Mouse (Mus musculus): ENCODE data around the gene Maml2. TPM values are rescaled to one million over a fixed set of nuclear protein-coding genes. Genes with fewer than 3 reads are reported as not detected.

The Maml2 gene
- polyA plus RNA-seq, 1 experiment from 2014 or later: 6.2 TPM

DNA sequence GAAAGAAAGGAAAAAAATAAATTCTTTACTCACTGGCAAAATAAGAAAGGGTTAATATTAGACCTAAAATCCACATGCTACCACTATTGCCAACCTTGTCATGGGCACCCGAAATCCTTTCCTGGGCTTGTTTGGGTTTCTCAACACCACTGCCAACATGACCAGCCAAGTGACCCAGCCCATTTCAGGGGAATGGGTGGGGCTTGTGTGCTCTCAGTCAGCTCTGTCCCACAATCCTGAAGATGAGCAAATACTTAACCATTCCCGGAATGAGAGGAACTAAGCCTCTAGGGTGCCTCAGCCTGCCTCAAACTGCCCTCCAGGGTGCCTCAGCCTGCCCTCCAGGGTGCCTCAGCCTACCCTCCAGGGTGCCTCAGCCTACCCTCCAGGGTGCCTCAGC is 371.0 kb downstream of the Maml2 start:
- H3K9ac ChIP-seq: no peak overlapping the region
- ATAC-seq: no peak
- no peak overlapping the region for H3K4me2 ChIP-seq (replicated peaks)
- no peaks in the 10 kb centered on the region for H3K36me3 ChIP-seq
- WGBS: 58% methylated on average over 2 of the region's 2 CpGs
- no peaks in the 10 kb centered on the region for H3K27me3 ChIP-seq (replicated peaks)
- no peak overlapping the region for H3K27ac ChIP-seq
- no peaks in the 10 kb centered on the region for H3K9me3 ChIP-seq
- no peak overlapping the region for H3K4me3 ChIP-seq (replicated peaks)
- no peaks in the 10 kb centered on the region for H3K4me1 ChIP-seq (replicated peaks)

- no peaks in the 10 kb centered on the region for H3K9me3 ChIP-seq
- WGBS: 78% methylated on average over 3 of the region's 3 CpGs
- no peak overlapping the region for H3K4me3 ChIP-seq (replicated peaks)
- H3K27ac ChIP-seq: no peak overlapping the region
- no peak for ATAC-seq
- no peaks in the 10 kb centered on the region for H3K27me3 ChIP-seq (replicated peaks)
- no peak overlapping the region for H3K4me2 ChIP-seq (replicated peaks)
- H3K9ac ChIP-seq: no peak overlapping the region
- H3K4me1 ChIP-seq (replicated peaks): no peaks in the 10 kb centered on the region
- no peaks in the 10 kb centered on the region for H3K36me3 ChIP-seq
These were observed 373.5 kb downstream of the Maml2 start for GRCm38 (mm10) chr9:13671125-13671769.

DNA sequence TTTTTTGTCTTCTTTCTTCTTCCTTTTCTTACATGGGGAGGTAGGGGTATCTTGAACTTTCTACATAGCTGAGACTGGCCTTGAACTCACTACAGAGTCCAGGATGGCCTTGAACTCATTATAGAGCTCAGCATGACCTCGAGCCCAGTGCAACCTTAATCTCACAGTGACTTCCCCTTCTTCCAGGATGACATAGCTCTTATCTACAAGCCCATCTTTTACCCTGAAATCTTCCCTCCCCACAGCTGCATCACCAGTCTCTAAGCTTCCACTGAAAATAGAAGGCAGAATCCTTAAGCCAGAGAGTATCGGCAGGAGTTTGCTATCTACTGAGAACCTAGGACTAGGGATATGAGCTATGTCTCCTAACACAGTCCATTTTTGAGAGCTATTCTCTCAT is 375.5 kb downstream of the Maml2 start:
- Histone ChIP-seq H3K36me3 (no peaks in the 10 kb centered on the region), H3K27ac (no peak overlapping the region), H3K27me3 (replicated peaks) (no peaks in the 10 kb centered on the region), H3K9ac (no peak overlapping the region), H3K4me2 (replicated peaks) (no peak overlapping the region), H3K4me3 (replicated peaks) (no peak overlapping the region), H3K9me3 (no peaks in the 10 kb centered on the region), H3K4me1 (replicated peaks) (no peaks in the 10 kb centered on the region)
- ATAC-seq: no peak
- WGBS: 77% methylated on average over 2 of the region's 2 CpGs

DNA sequence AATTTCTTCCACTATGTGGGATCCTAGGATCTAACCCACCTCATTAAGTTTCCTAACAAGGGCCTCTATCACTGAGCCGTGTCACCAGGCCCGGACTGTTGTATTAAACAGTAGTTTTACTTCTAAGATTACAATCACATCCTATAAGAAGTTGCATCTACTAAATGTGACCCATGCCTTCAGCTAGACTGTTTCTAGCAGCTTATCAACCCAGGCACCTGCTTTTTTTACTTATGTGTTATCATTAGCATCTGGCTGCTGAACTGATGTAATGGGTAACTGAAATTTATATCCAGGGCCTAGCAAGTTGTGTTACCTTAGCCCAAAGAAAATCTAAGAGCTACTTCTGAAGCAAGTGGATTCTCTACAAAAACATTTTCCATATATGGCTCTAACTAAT is 380.3 kb downstream of the Maml2 start:
- Histone ChIP-seq H3K27ac (no peak overlapping the region), H3K36me3 (no peaks in the 10 kb centered on the region), H3K4me3 (replicated peaks) (no peak overlapping the region), H3K9ac (no peak overlapping the region), H3K27me3 (replicated peaks) (no peaks in the 10 kb centered on the region), H3K9me3 (no peaks in the 10 kb centered on the region), H3K4me2 (replicated peaks) (no peak overlapping the region), H3K4me1 (replicated peaks) (no peaks in the 10 kb centered on the region)
- 88% methylated on average over 2 of the region's 2 CpGs for WGBS
- no peak for ATAC-seq

- Histone ChIP-seq H3K4me1 (replicated peaks) (no peaks in the 10 kb centered on the region), H3K9me3 (no peaks in the 10 kb centered on the region), H3K27ac (no peak overlapping the region), H3K36me3 (no peaks in the 10 kb centered on the region), H3K4me2 (replicated peaks) (no peak overlapping the region), H3K9ac (no peak overlapping the region), H3K27me3 (replicated peaks) (no peaks in the 10 kb centered on the region), H3K4me3 (replicated peaks) (no peak overlapping the region)
- WGBS: 90% methylated on average over 2 of the region's 2 CpGs
- ATAC-seq: no peak
These were observed 381.9 kb downstream of the Maml2 start for GRCm38 (mm10) chr9:13679696-13680095.

- no peak overlapping the region for H3K4me2 ChIP-seq (replicated peaks)
- 66% methylated on average over 8 of the region's 8 CpGs for WGBS
- H3K27ac ChIP-seq: no peak overlapping the region
- no peaks in the 10 kb centered on the region for H3K9me3 ChIP-seq
- no peak overlapping the region for H3K9ac ChIP-seq
- H3K4me3 ChIP-seq (replicated peaks): no peak overlapping the region
- H3K4me1 ChIP-seq (replicated peaks): no peaks in the 10 kb centered on the region
- no peaks in the 10 kb centered on the region for H3K36me3 ChIP-seq
- ATAC-seq: peak; percentile 13; the same call in 1 of the 2 replicates
- H3K27me3 ChIP-seq (replicated peaks): no peaks in the 10 kb centered on the region
These were observed 383.4 kb downstream of the Maml2 start for GRCm38 (mm10) chr9:13681147-13681546.

- H3K9ac ChIP-seq: no peak overlapping the region
- no peak overlapping the region for H3K4me3 ChIP-seq (replicated peaks)
- no peaks in the 10 kb centered on the region for H3K36me3 ChIP-seq
- peak; percentile 98 for ATAC-seq
- H3K4me2 ChIP-seq (replicated peaks): no peak overlapping the region
- no peaks in the 10 kb centered on the region for H3K9me3 ChIP-seq
- 9% methylated on average over 8 of the region's 8 CpGs for WGBS
- H3K27ac ChIP-seq: no peak overlapping the region
- H3K4me1 ChIP-seq (replicated peaks): no peaks in the 10 kb centered on the region
- H3K27me3 ChIP-seq (replicated peaks): no peaks in the 10 kb centered on the region
These were observed 383.9 kb downstream of the Maml2 start for GRCm38 (mm10) chr9:13681581-13682038.

DNA sequence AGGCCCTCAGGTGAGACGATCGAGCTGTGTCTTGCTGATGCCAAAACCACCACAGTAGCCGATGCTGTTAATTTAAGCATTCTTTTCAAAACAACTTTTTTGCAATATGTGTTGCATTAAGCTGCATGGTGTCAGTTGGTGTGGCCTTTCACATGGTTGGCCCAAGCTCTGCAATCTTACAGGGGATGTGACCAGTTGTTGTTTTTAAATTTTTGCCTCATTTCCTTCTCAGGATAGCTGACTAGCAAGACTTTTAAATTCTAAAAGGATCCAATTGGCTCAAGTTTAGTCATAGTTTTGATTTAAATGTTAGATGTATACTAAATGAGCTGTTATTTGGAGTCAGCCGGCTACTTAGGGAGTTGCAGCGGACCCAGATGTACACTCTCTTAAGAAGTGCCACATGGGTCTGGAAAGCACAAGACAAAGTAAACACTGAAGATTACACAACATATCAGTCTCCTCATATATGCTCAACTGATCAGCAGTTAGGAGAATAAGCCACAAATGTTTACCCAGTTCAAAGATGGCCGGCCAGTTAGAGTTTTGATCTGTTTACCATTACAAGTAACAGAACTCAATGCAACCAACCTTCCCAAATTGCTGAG is 386.7 kb downstream of the Maml2 start:
- H3K4me1 ChIP-seq (replicated peaks): no peaks in the 10 kb centered on the region
- no peak overlapping the region for H3K9ac ChIP-seq
- no peak overlapping the region for H3K27ac ChIP-seq
- H3K4me3 ChIP-seq (replicated peaks): no peak overlapping the region
- no peak overlapping the region for H3K4me2 ChIP-seq (replicated peaks)
- no peaks in the 10 kb centered on the region for H3K9me3 ChIP-seq
- 75% methylated on average over 6 of the region's 6 CpGs for WGBS
- ATAC-seq: no peak
- no peaks in the 10 kb centered on the region for H3K36me3 ChIP-seq
- no peaks in the 10 kb centered on the region for H3K27me3 ChIP-seq (replicated peaks)

- H3K4me2 ChIP-seq (replicated peaks): no peak overlapping the region
- ATAC-seq: no peak
- no peak overlapping the region for H3K4me3 ChIP-seq (replicated peaks)
- H3K9ac ChIP-seq: no peak overlapping the region
- H3K9me3 ChIP-seq: no peaks in the 10 kb centered on the region
- WGBS: 82% methylated on average over 19 of the region's 19 CpGs
- H3K4me1 ChIP-seq (replicated peaks): no peaks in the 10 kb centered on the region
- no peaks in the 10 kb centered on the region for H3K36me3 ChIP-seq
- no peak overlapping the region for H3K27ac ChIP-seq
- no peaks in the 10 kb centered on the region for H3K27me3 ChIP-seq (replicated peaks)
These were observed 389.4 kb downstream of the Maml2 start for GRCm38 (mm10) chr9:13686977-13687659.

DNA sequence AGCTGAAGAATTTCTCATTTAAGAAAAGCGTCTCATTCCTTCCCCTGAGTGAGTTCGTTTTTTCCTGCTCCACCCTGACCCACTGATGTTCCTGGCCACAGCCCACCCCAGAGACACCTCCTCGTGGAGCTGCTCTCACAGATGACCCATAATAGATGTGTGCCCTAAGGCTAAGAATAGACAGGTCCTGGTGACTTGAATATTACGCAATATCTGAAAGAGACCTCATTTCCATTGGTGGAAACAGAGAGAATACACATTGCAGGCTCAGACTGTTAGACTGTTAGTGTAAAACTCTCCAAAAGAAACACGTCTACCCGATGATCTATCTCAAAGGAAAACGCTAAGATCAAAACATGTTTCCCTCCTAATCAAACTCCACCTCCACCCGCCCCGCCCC is 391.2 kb downstream of the Maml2 start:
- H3K4me2 ChIP-seq (replicated peaks): no peak overlapping the region
- H3K9ac ChIP-seq: no peak overlapping the region
- H3K27me3 ChIP-seq (replicated peaks): no peaks in the 10 kb centered on the region
- no peak for ATAC-seq
- H3K4me1 ChIP-seq (replicated peaks): no peaks in the 10 kb centered on the region
- H3K4me3 ChIP-seq (replicated peaks): no peak overlapping the region
- 73% methylated on average over 9 of the region's 9 CpGs for WGBS
- no peak overlapping the region for H3K27ac ChIP-seq
- H3K9me3 ChIP-seq: no peaks in the 10 kb centered on the region
- no peaks in the 10 kb centered on the region for H3K36me3 ChIP-seq

DNA sequence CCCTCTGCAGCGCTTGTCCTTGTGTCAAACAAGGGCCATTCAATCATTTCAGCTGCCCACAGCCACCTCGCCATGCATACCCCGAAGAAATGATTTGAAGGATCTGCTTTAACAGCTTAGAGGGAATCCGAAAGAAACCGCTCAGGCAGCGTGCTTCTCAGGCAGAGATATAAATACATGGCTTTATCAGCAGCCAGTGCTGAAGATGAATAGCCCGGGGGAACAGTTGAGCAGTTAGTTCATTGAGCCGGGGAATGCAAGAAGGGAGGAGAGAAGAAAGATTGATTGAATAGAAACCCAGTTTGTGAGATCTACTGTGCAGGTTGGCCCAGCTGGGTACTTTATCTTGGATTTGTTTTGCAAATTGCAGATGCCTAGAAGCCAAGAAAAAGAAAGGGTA is 392.6 kb downstream of the Maml2 start:
- Histone ChIP-seq H3K4me2 (replicated peaks) (no peak overlapping the region), H3K4me3 (replicated peaks) (no peak overlapping the region), H3K27me3 (replicated peaks) (no peaks in the 10 kb centered on the region), H3K4me1 (replicated peaks) (no peaks in the 10 kb centered on the region), H3K9me3 (no peaks in the 10 kb centered on the region), H3K27ac (no peak overlapping the region), H3K9ac (no peak overlapping the region), H3K36me3 (no peaks in the 10 kb centered on the region)
- no peak for ATAC-seq
- 44% methylated on average over 8 of the region's 8 CpGs for WGBS

GRCm38 (mm10) chr9:13693693-13694284 is 396.0 kb downstream of the Maml2 start:
- Histone ChIP-seq H3K9ac (no peak overlapping the region), H3K9me3 (no peaks in the 10 kb centered on the region), H3K4me1 (replicated peaks) (no peaks in the 10 kb centered on the region; the same call in 1 of the 2 replicates), H3K27ac (no peak overlapping the region), H3K4me3 (replicated peaks) (no peak overlapping the region), H3K36me3 (no peaks in the 10 kb centered on the region), H3K4me2 (replicated peaks) (no peak overlapping the region), H3K27me3 (replicated peaks) (no peaks in the 10 kb centered on the region)
- WGBS: 80% methylated on average over 3 of the region's 3 CpGs
- ATAC-seq: no peak

All from intestine, embryonic 15.5 days (tissue).